Mouse (Mus musculus) kidney, postnatal 0 days (tissue): ENCODE measurements around the gene Mrtfa. TPM values are rescaled to one million over a fixed set of nuclear protein-coding genes. Genes with fewer than 3 reads are reported as not detected.

Experiments used
- ATAC-seq: fragments of 200-750 bp; cut with Nextera tagmentation; replicated peaks from 2 replicates; pipeline ENCODE4 v1.8.0; 2017; ENCODE audit warnings: low read depth, moderate number of reproducible peaks, moderate TSS enrichment, moderate library complexity; ENCODE audit not compliant: low FRiP score
- DNase-seq: peaks from one replicate; pipeline ENCODE4 v3.0.0-alpha.2; 2016; ENCODE audit warnings: low spot score
- H3K27ac ChIP-seq: fragments of 300-500 bp; sonication (generic); 2 replicates; pipeline ENCODE4 v1.5.1; 2014; ENCODE audit warnings: mild to moderate bottlenecking
- H3K27me3 ChIP-seq: fragments of 300-500 bp; sonication (generic); 2 replicates; pipeline ENCODE4 v1.6.1; 2014; ENCODE audit warnings: low read length, mixed read lengths; ENCODE audit not compliant: insufficient read depth
- H3K36me3 ChIP-seq: fragments of 300-500 bp; sonication (generic); 2 replicates; pipeline ENCODE4 v1.6.1; 2014; ENCODE audit warnings: low read length, mixed read lengths; ENCODE audit not compliant: insufficient read depth
- H3K4me1 ChIP-seq: fragments of 300-500 bp; sonication (generic); replicated peaks from 2 replicates; pipeline ENCODE4 v1.6.1; 2014; ENCODE audit warnings: antibody characterized with exemption, low read length, mixed read lengths; ENCODE audit not compliant: insufficient read depth
- H3K4me2 ChIP-seq: fragments of 300-500 bp; sonication (generic); 2 replicates; pipeline ENCODE4 v1.6.1; 2014; ENCODE audit warnings: mild to moderate bottlenecking, low read length, moderate library complexity, mixed read lengths
- H3K4me3 ChIP-seq: fragments of 300-500 bp; sonication (generic); replicated peaks from 2 replicates; pipeline ENCODE4 v1.5.1; 2014; ENCODE audit warnings: low read depth, low read length
- H3K9ac ChIP-seq: fragments of 300-500 bp; sonication (generic); 2 replicates; pipeline ENCODE4 v1.6.1; 2014; ENCODE audit warnings: low read depth, low read length
- H3K9me3 ChIP-seq: fragments of 300-500 bp; sonication (generic); replicated peaks from 2 replicates; pipeline ENCODE4 v1.6.1; 2016; ENCODE audit warnings: low read length, inconsistent platforms, mixed read lengths
- CTCF ChIP-seq: IDR thresholded peaks from 2 replicates; pipeline ENCODE4 v1.5.1; 2016; ENCODE audit warnings: antibody characterized with exemption, low read depth, mild to moderate bottlenecking, moderate library complexity
- WGBS: fragments of 180-500 bp; shearing (Covaris S2); extraction: QIAGEN DNeasy Blood & Tissue Kit; methylation state at CpG from one replicate; pipeline ENCODE4 v1.1.7; 2014; 5-methylcytosine and 5-hydroxymethylcytosine counted together
- polyA plus RNA-seq: library from polyadenylated mRNA; unstranded; fragments of >200 nt; fragmentation: Nextera tagmentation; extraction: Ambion mirVana; gene quantifications from 2 replicates; pipeline ENCODE4 v1.2.1, GENCODE M21; 2015

Mrtfa gene
- polyA plus RNA-seq, 1 experiment from 2014 or later = 14.1 TPM

GRCm38 (mm10) chr15:81017308-81017707 lies 173.2 kb downstream of the Mrtfa start:
- H3K27ac ChIP-seq = no peak overlapping the region
- no peaks in the 10 kb centered on the region for H3K9me3 ChIP-seq
- DNase-seq (no peak), ATAC-seq (no peak)
- no peak overlapping the region for H3K4me2 ChIP-seq
- no peak overlapping the region for H3K4me3 ChIP-seq
- no peak overlapping the region for H3K9ac ChIP-seq
- H3K36me3 ChIP-seq = peaks cover 66% of the 10 kb centered on the region
- TF ChIP-seq CTCF = no peak
- 68% methylated on average over 7 of the region's 7 CpGs for WGBS
- no peaks in the 10 kb centered on the region for H3K27me3 ChIP-seq
- H3K4me1 ChIP-seq = no peaks in the 10 kb centered on the region

- H3K27me3 ChIP-seq = no peaks in the 10 kb centered on the region
- H3K4me2 ChIP-seq = no peak overlapping the region
- TF ChIP-seq CTCF = no peak
- H3K9me3 ChIP-seq = no peaks in the 10 kb centered on the region
- 89% methylated on average over 10 of the region's 10 CpGs for WGBS
- H3K36me3 ChIP-seq = peaks cover 69% of the 10 kb centered on the region
- no peak overlapping the region for H3K4me3 ChIP-seq
- ATAC-seq (no peak), DNase-seq (no peak)
- no peaks in the 10 kb centered on the region for H3K4me1 ChIP-seq
- H3K27ac ChIP-seq = no peak overlapping the region
- H3K9ac ChIP-seq = no peak overlapping the region
These were observed 174.1 kb downstream of the Mrtfa start for GRCm38 (mm10) chr15:81016488-81016887.

- no peaks in the 10 kb centered on the region for H3K4me1 ChIP-seq
- no peaks in the 10 kb centered on the region for H3K27me3 ChIP-seq
- 73% methylated on average over 5 of the region's 5 CpGs for WGBS
- peaks cover 70% of the 10 kb centered on the region for H3K36me3 ChIP-seq
- DNase-seq = no peak
- H3K27ac ChIP-seq = no peak overlapping the region
- no peak for ATAC-seq
- H3K4me3 ChIP-seq = no peak overlapping the region
- H3K4me2 ChIP-seq = no peak overlapping the region
- H3K9me3 ChIP-seq = no peaks in the 10 kb centered on the region
- no peak for TF ChIP-seq CTCF
- no peak overlapping the region for H3K9ac ChIP-seq
These were observed 175.4 kb downstream of the Mrtfa start for GRCm38 (mm10) chr15:81015068-81015744.

GRCm38 (mm10) chr15:81013186-81013585 lies 177.4 kb downstream of the Mrtfa start:
- Histone ChIP-seq H3K4me2 (no peak overlapping the region), H3K27me3 (no peaks in the 10 kb centered on the region), H3K4me1 (no peaks in the 10 kb centered on the region), H3K36me3 (peaks cover 54% of the 10 kb centered on the region), H3K9me3 (no peaks in the 10 kb centered on the region), H3K27ac (no peak overlapping the region), H3K9ac (no peak overlapping the region), H3K4me3 (no peak overlapping the region)
- 74% methylated on average over 7 of the region's 7 CpGs for WGBS
- TF ChIP-seq CTCF = no peak
- DNase-seq (no peak), ATAC-seq (no peak)

GRCm38 (mm10) chr15:81012359-81012758 lies 178.2 kb downstream of the Mrtfa start:
- Histone ChIP-seq H3K36me3 (peaks cover 46% of the 10 kb centered on the region), H3K4me3 (no peak overlapping the region), H3K4me2 (no peak overlapping the region), H3K9me3 (no peaks in the 10 kb centered on the region), H3K27ac (no peak overlapping the region), H3K4me1 (no peaks in the 10 kb centered on the region), H3K27me3 (no peaks in the 10 kb centered on the region), H3K9ac (no peak overlapping the region)
- ATAC-seq (no peak), DNase-seq (no peak)
- 93% methylated on average over 4 of the region's 4 CpGs for WGBS
- no peak for TF ChIP-seq CTCF

- H3K9ac ChIP-seq = no peak overlapping the region
- DNase-seq (no peak), ATAC-seq (no peak)
- no peaks in the 10 kb centered on the region for H3K9me3 ChIP-seq
- no peak overlapping the region for H3K4me2 ChIP-seq
- no peaks in the 10 kb centered on the region for H3K27me3 ChIP-seq
- 63% methylated on average over 3 of the region's 3 CpGs for WGBS
- H3K4me1 ChIP-seq = no peaks in the 10 kb centered on the region
- H3K4me3 ChIP-seq = no peak overlapping the region
- H3K36me3 ChIP-seq = peaks cover 39% of the 10 kb centered on the region
- TF ChIP-seq CTCF = no peak
- no peak overlapping the region for H3K27ac ChIP-seq
These were observed 179.0 kb downstream of the Mrtfa start for GRCm38 (mm10) chr15:81011523-81011922.

- no peaks in the 10 kb centered on the region for H3K4me1 ChIP-seq
- TF ChIP-seq CTCF = no peak
- no peak overlapping the region for H3K27ac ChIP-seq
- ATAC-seq = no peak
- no peaks in the 10 kb centered on the region for H3K27me3 ChIP-seq
- H3K9me3 ChIP-seq = no peaks in the 10 kb centered on the region
- 67% methylated on average over 7 of the region's 7 CpGs for WGBS
- no peak for DNase-seq
- no peak overlapping the region for H3K4me2 ChIP-seq
- no peak overlapping the region for H3K4me3 ChIP-seq
- H3K9ac ChIP-seq = no peak overlapping the region
- H3K36me3 ChIP-seq = peaks cover 27% of the 10 kb centered on the region
These were observed 180.4 kb downstream of the Mrtfa start for GRCm38 (mm10) chr15:81010114-81010513.
